Mouse (Mus musculus) testis, adult 2 months (tissue): ENCODE measurements around the gene Mapkapk5.

ENCODE experiments used
- CTCF ChIP-seq: fragments of 200-500 bp; IDR thresholded peaks from 2 replicates; pipeline ENCODE4 v1.5.1; 2012; ENCODE audit warnings: low read depth, mild to moderate bottlenecking, inconsistent platforms, low read length, moderate library complexity; ENCODE audit not compliant: control insufficient read depth, insufficient read depth, insufficient replicate concordance
- POLR2A ChIP-seq: fragments of 200-500 bp; IDR thresholded peaks from 2 replicates; pipeline ENCODE4 v1.6.1; 2012; ENCODE audit warnings: low read depth, mild to moderate bottlenecking, inconsistent platforms, low read length, moderate library complexity; ENCODE audit not compliant: control insufficient read depth

DNA sequence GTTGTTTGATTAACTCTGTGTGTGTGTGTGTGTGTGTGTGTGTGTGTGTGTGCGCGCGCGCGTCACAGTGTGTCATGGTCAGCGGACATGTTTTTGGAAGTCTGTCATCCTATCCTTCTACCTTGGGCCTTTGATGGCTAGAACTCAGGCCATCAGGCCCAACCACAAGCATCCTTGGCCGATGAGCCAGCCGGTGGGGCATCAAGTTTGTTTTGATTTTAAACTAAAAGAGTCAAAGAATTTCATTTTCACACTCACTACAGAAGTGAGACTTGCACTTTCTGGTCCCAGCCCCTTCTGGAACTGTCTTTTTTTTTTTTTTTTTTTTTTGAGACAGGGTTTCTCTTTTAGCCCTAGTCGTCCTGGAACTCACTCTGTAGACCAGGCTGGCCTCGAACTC is 39.3 kb upstream of the Mapkapk5 start:
- TF ChIP-seq POLR2A (no peak), CTCF (no peak)
